Mouse (Mus musculus) C2C12 (cell line): ENCODE data around the gene Phactr1.

Experiments used
- CTCF ChIP-seq: IDR thresholded peaks from one replicate; pipeline ENCODE4 v1.5.1; 2011; ENCODE audit not compliant: control insufficient read depth, insufficient read depth, insufficient read length
- FOSL1 ChIP-seq: IDR thresholded peaks from one replicate; pipeline ENCODE4 v1.8.0; 2011; ENCODE audit warnings: mild to moderate bottlenecking, low read length; ENCODE audit not compliant: poor library complexity, insufficient read depth, severe bottlenecking
- MYOG ChIP-seq: IDR thresholded peaks from one replicate; pipeline ENCODE4 v1.6.1; 2011; ENCODE audit not compliant: control insufficient read depth, insufficient read length; ENCODE audit errors: extremely low read depth
- USF1 ChIP-seq: IDR thresholded peaks from one replicate; pipeline ENCODE4 v1.6.1; 2011; ENCODE audit warnings: low read depth, mild to moderate bottlenecking, control low read depth, moderate library complexity

GRCm38 (mm10) chr13:42872125-42872524 lies 191.7 kb downstream of the Phactr1 start:
- TF ChIP-seq FOSL1 (no peak), MYOG (no peak), CTCF (no peak), USF1 (no peak)
